Mouse (Mus musculus): ENCODE measurements at regions not wholly inside any gene's neighbourhood (a gene's known extent, or its start where the extent isn't known, plus 50 kb on each side); places are given as distances from the start of the nearest gene placed in this dataset.
A peak's percentile ranks its signal among the peaks of the same experiment; 100 is the strongest.

GRCm38 (mm10) chr13:102312096-102312495, 381.3 kb upstream of the Cd180 start:
- no peak for TF ChIP-seq EP300 (IDR thresholded peaks at IDR 0.05; ENCODE audit: low read depth)
- peak; percentile 30 for TF ChIP-seq CTCF (IDR thresholded peaks at IDR 0.05; ENCODE audit: low read depth)

Data from liver, postnatal 0 days (tissue).